Mouse (Mus musculus) gastrocnemius, postnatal 25 days (tissue): ENCODE measurements around the gene Sdsl. TPM values are rescaled to one million over a fixed set of nuclear protein-coding genes. Genes with fewer than 3 reads are reported as not detected.

Experiments
- DNase-seq: peaks from one replicate; pipeline ENCODE4 v3.0.0; 2022
- total RNA-seq, 2 experiments: library from RNA; stranded (reverse); gene quantifications; 1 replicate in 1 of 2; 2 replicates in 1 of 2; pipeline ENCODE4 v1.2.3; 2021

The Sdsl gene
- total RNA-seq, 2 experiments from 2014 or later: 0.31 to 0.64 TPM

DNA sequence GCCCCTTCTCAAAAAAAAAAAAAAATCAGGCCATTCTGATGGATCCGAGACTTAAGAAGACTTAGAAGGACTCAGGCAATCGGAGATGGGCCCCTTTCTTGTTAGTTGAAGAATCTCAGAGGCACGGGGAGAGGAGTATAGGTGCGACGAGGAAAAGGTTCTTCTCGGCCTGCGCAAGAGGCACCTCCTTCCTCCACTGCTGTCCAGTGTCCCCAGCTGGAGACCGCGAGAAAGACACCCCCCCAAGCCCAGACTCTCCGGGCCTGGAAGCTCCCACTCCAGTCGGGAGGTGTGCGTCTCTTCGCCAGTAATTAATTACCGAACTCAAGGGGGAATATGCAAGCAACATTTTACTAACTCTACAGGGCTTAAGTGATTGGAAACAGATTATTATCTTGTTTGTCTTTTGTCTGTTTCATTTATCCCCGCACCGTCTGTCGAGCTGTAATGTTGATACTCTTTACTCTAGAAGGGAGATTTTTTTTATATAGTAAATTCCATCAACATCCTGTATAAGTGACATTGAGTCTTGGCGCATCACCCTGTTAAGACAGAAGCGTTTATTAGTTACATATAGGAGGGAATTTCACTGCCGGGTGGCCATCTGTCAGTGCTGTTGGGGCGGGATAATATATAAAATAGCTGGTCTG, 44.3 kb downstream of the Sdsl start:
- DNase-seq: no peak

DNA sequence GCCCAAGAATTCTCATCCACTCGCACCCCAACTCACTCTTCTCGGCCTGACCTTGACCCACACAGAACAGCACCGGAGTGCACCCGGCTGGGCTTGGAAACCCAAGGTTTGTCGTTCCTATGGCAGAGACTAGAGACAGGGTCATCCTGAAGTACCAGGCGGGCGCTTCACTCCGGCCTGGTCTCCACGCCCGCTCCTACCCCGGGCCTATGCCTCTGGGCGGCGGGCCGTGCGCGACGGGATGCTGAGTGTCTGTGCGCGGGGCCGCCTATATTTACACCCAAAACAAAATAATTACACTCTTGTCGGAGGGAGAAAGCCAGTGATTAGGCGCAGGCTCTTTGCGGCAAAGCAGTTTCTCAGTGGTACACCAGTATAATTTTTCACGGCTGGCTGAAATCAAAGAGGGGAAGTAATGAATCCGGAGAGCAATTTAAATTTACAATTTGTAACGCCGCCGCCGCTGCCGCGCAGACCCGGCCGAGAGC, 45.1 kb downstream of the Sdsl start:
- DNase-seq: no peak

- DNase-seq: no peak
These were observed 46.0 kb downstream of the Sdsl start for GRCm38 (mm10) chr5:120426572-120426971.

GRCm38 (mm10) chr5:120425711-120426110, 46.9 kb downstream of the Sdsl start:
- DNase-seq: no peak

GRCm38 (mm10) chr5:120424657-120425056, 48.0 kb downstream of the Sdsl start:
- DNase-seq: no peak

- peak; percentile 7 for DNase-seq
These were observed 48.6 kb downstream of the Sdsl start for GRCm38 (mm10) chr5:120424039-120424438.

- DNase-seq: no peak
These were observed 52.5 kb downstream of the Sdsl start for GRCm38 (mm10) chr5:120420106-120420505.

GRCm38 (mm10) chr5:120413436-120413835, 59.2 kb downstream of the Sdsl start:
- DNase-seq: no peak

- DNase-seq: no peak
These were observed 62.9 kb downstream of the Sdsl start for GRCm38 (mm10) chr5:120409385-120410378.

- no peak for DNase-seq
These were observed 63.7 kb downstream of the Sdsl start for GRCm38 (mm10) chr5:120408933-120409332.

Other genes starting within 250 kb of the Sdsl start
- not detected for gene Lhx5, start 41.1 kb downstream of the Sdsl start, total RNA-seq
- not detected for gene Sds, start 3.7 kb upstream of the Sdsl start, total RNA-seq
- gene Plbd2, start 30.8 kb upstream of the Sdsl start, total RNA-seq: 10 to 100 TPM; 29.1 to 32.6 TPM
- gene Slc8b1, start 38.4 kb upstream of the Sdsl start, total RNA-seq: 10 to 100 TPM in 1 of 2 experiments, 1 to 10 TPM in 1; 9.4 to 11.7 TPM
- gene Tpcn1, start 115.9 kb upstream of the Sdsl start, total RNA-seq: 10 to 100 TPM; 44.3 to 48.3 TPM
- under 1 TPM in 1 of 2 experiments, not detected in 1; 0.18 TPM for gene Iqcd, start 116.2 kb upstream of the Sdsl start, total RNA-seq
- gene Rita1, start 139.8 kb upstream of the Sdsl start, total RNA-seq: 1 to 10 TPM; 4.8 to 6.3 TPM
- 10 to 100 TPM; 15.7 to 17.1 TPM for gene Ddx54, start 139.9 kb upstream of the Sdsl start, total RNA-seq
- not detected for gene Cfap73, start 161.4 kb upstream of the Sdsl start, total RNA-seq
- gene Rasal1, start 176.0 kb upstream of the Sdsl start, total RNA-seq: not detected
- gene Dtx1, start 239.1 kb upstream of the Sdsl start, total RNA-seq: under 1 TPM; 0.61 to 0.91 TPM